Mouse (Mus musculus) forebrain, embryonic 14.5 days (tissue): ENCODE data around the gene Lhfpl2. TPM values are rescaled to one million over a fixed set of nuclear protein-coding genes. Genes with fewer than 3 reads are reported as not detected.

Experiments
- ATAC-seq: fragments of 200-750 bp; cut with Nextera tagmentation; 2 replicates; pipeline ENCODE4 v1.8.0; 2017; ENCODE audit warnings: mild to moderate bottlenecking, moderate library complexity
- DNase-seq: peaks from one replicate; pipeline ENCODE4 v3.0.0-alpha.2; 2015; ENCODE audit warnings: low spot score
- H3K27ac ChIP-seq: fragments of 300-500 bp; sonication (generic); 2 replicates; pipeline ENCODE4 v1.5.1; 2014; ENCODE audit warnings: low read depth, mild to moderate bottlenecking, control low read depth, low read length, moderate library complexity
- H3K27me3 ChIP-seq: fragments of 300-500 bp; sonication (generic); replicated peaks from 2 replicates; pipeline ENCODE4 v1.6.1; 2014; ENCODE audit warnings: low read length, control low read depth, mixed read lengths; ENCODE audit not compliant: control insufficient read depth, insufficient read depth
- H3K36me3 ChIP-seq: fragments of 300-500 bp; sonication (generic); 2 replicates; pipeline ENCODE4 v1.6.1; 2014; ENCODE audit warnings: low read length, control low read depth; ENCODE audit not compliant: control insufficient read depth, insufficient read depth
- H3K4me1 ChIP-seq: fragments of 300-500 bp; sonication (generic); 2 replicates; pipeline ENCODE4 v1.6.1; 2014; ENCODE audit warnings: antibody characterized with exemption, low read length, control low read depth; ENCODE audit not compliant: control insufficient read depth, insufficient read depth
- H3K4me2 ChIP-seq: fragments of 300-500 bp; sonication (generic); 2 replicates; pipeline ENCODE4 v1.6.1; 2014; ENCODE audit warnings: mild to moderate bottlenecking, control low read depth, low read length
- H3K4me3 ChIP-seq: fragments of 300-500 bp; sonication (generic); 2 replicates; pipeline ENCODE4 v1.5.1; 2014; ENCODE audit warnings: low read depth, low read length, control low read depth
- H3K9ac ChIP-seq: fragments of 300-500 bp; sonication (generic); 2 replicates; pipeline ENCODE4 v1.6.1; 2014; ENCODE audit warnings: mild to moderate bottlenecking, low read length, control low read depth, moderate library complexity
- H3K9me3 ChIP-seq: fragments of 300-500 bp; sonication (generic); replicated peaks from 2 replicates; pipeline ENCODE4 v1.6.1; 2016; ENCODE audit warnings: low read length, control low read depth, mixed read lengths; ENCODE audit not compliant: control insufficient read depth
- WGBS: fragments of 180-500 bp; shearing (Covaris S2); extraction: QIAGEN DNeasy Blood & Tissue Kit; methylation state at CpG from one replicate; pipeline ENCODE4 v1.1.7; 2014; 5-methylcytosine and 5-hydroxymethylcytosine counted together
- polyA plus RNA-seq: library from polyadenylated mRNA; unstranded; fragments of >200 nt; fragmentation: Nextera tagmentation; extraction: Ambion mirVana; gene quantifications from 2 replicates; pipeline ENCODE4 v1.2.1, GENCODE M21; 2014

The Lhfpl2 gene
- polyA plus RNA-seq, 1 experiment from 2014 or later, result 9.7 TPM

- Histone ChIP-seq H3K27ac (no peak overlapping the region), H3K4me1 (no peaks in the 10 kb centered on the region), H3K27me3 (no peaks in the 10 kb centered on the region), H3K9me3 (no peaks in the 10 kb centered on the region), H3K36me3 (no peaks in the 10 kb centered on the region), H3K4me3 (no peak overlapping the region), H3K9ac (no peak overlapping the region), H3K4me2 (no peak overlapping the region)
- 77% methylated on average over 7 of the region's 7 CpGs for WGBS
- no peak for ATAC-seq
- DNase-seq, result no peak
These were observed 7.6 kb upstream of the Lhfpl2 start for GRCm38 (mm10) chr13:94050036-94050435.

DNA sequence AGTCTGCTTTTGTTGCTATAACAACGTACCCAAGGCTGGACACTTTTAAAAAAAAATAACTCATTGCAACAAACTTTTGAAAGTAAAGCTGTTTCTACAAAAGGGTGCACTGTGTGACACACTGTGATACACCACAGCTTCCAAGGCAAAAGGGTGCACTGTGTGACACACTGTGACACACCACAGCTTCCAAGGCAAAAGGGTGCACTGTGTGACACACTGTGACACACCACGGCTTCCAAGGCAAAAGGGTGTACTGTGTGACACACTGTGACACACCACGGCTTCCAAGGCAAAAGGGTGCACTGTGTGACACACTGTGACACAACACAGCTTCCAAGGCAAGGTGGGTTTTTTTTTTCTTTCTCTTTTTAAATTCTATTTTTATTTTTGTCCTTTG, 6.8 kb upstream of the Lhfpl2 start:
- no peak for ATAC-seq
- DNase-seq, result no peak
- no peak overlapping the region for H3K9ac ChIP-seq
- 92% methylated on average over 3 of the region's 3 CpGs for WGBS
- H3K27ac ChIP-seq, result no peak overlapping the region
- H3K4me1 ChIP-seq, result no peaks in the 10 kb centered on the region
- H3K4me3 ChIP-seq, result no peak overlapping the region
- no peaks in the 10 kb centered on the region for H3K9me3 ChIP-seq
- H3K4me2 ChIP-seq, result no peak overlapping the region
- no peaks in the 10 kb centered on the region for H3K36me3 ChIP-seq
- no peaks in the 10 kb centered on the region for H3K27me3 ChIP-seq

DNA sequence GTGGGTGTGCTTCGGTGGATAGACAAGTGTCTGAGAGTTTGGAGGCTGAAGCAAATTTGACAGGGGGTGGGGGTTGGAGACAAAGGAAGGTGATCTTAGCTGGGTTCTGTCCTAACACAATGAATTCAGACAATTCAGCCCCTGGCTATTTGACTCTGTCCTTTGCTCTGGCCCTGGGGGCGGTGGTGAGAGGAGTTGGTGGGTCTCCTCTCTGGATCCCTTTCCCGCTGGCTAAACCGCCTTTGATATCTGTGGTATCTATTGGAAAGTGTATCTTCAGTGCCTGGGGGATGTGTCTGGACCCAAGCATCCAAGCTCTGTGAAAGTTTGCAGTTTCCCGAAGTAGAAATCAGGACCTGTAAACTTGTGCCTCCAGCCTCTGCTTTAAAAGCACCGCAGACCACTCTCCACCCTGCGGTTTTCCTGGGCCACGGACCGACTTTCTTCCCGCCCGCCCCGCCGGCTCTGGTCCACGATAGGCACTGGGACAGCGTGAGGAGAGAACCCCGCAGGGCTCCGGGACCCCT, 497 bp upstream of the Lhfpl2 start:
- DNase-seq (no peak), ATAC-seq (peak; percentile 3)
- Histone ChIP-seq H3K27ac (no peak overlapping the region), H3K27me3 (no peaks in the 10 kb centered on the region), H3K9me3 (no peaks in the 10 kb centered on the region), H3K4me2 (peak overlapping the region; percentile 99), H3K4me1 (peaks cover 7% of the 10 kb centered on the region), H3K9ac (peak overlapping the region; percentile 83), H3K36me3 (no peaks in the 10 kb centered on the region), H3K4me3 (peak overlapping the region; percentile 71)
- WGBS, result 2% methylated on average over 17 of the region's 17 CpGs

DNA sequence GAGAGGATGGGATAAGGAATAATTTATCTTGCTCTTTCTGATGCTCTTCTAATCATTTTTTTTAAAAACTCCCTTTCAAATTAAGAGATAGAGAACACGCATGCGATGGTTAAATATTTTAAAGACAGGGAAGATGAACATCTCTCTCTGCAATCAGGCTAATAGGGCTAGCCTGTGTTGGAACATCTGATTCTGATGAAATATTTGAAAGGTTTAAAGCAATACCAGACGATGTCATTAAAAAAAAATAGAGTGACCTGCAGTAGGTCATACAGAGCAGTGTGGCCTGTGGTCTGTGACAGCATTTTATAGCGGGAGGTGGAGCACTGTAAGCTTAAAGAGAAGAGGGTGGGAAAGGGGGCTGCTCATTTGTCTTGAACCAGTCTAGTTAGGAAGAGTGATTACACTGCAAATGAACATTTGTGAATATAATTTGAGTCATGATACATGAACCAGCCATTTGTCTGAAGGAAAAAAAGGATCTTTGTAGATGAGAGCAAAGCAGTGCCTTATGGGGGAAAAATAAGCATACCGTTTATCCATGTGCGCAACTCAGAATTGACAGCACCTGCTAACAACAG, 1.1 kb downstream of the Lhfpl2 start:
- no peak for ATAC-seq
- Histone ChIP-seq H3K9ac (peak overlapping the region; percentile 83; the same call in 1 of the 2 replicates), H3K4me2 (peak overlapping the region; percentile 99), H3K36me3 (no peaks in the 10 kb centered on the region), H3K27me3 (no peaks in the 10 kb centered on the region), H3K4me1 (peaks cover 7% of the 10 kb centered on the region), H3K27ac (no peak overlapping the region), H3K4me3 (peak overlapping the region; percentile 71), H3K9me3 (no peaks in the 10 kb centered on the region)
- no peak for DNase-seq
- WGBS, result 50% methylated on average over 6 of the region's 6 CpGs

DNA sequence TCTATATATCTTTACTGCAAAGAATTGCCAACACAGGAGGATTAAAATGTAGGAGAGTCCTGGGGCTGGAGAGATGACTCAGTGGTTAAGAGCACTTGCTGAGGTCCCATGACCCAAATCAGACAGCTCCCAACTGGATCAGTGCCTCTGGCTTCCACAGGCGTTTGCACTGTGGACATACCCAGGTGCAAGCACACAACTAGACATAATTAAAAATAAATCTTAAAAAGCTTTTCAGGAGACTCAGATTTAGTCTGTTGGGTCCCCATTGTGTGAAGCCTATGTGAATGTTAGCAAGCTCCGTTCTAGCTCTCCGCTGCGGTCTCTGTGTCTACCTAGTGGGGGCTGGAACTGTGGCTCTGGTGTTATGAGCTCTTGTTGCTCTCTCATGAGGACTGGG, 1.8 kb downstream of the Lhfpl2 start:
- no peaks in the 10 kb centered on the region for H3K36me3 ChIP-seq
- no peak overlapping the region for H3K27ac ChIP-seq
- H3K27me3 ChIP-seq, result no peaks in the 10 kb centered on the region
- H3K4me2 ChIP-seq, result no peak overlapping the region
- peaks cover 7% of the 10 kb centered on the region for H3K4me1 ChIP-seq
- H3K9me3 ChIP-seq, result no peaks in the 10 kb centered on the region
- ATAC-seq, result no peak
- H3K9ac ChIP-seq, result no peak overlapping the region
- WGBS, result 86% methylated on average over 4 of the region's 4 CpGs
- no peak for DNase-seq
- H3K4me3 ChIP-seq, result no peak overlapping the region

DNA sequence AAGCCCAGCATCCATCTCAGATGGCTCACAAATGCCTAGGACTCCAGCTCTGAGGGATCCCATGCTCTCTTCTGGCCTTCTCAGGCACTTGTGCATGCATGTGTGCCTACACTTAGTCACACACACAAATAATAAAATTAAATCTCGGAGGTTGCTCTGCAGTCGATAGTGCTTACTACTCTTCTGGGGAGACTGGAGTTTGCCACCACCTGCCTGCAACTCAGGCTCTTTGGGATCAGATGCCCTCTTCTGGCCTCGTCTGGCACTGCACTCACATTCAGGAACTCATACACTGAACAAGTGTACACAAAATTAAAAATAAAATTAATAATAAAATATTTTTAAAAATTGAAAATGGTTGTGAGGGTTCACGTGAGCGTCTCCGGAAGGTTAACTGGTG, 2.2 kb downstream of the Lhfpl2 start:
- Histone ChIP-seq H3K9ac (no peak overlapping the region), H3K9me3 (no peaks in the 10 kb centered on the region), H3K4me1 (peaks cover 7% of the 10 kb centered on the region), H3K4me2 (no peak overlapping the region), H3K36me3 (no peaks in the 10 kb centered on the region), H3K27ac (no peak overlapping the region), H3K27me3 (no peaks in the 10 kb centered on the region), H3K4me3 (no peak overlapping the region)
- DNase-seq (no peak), ATAC-seq (no peak)
- WGBS, result 80% methylated on average over 6 of the region's 6 CpGs

GRCm38 (mm10) chr13:94060461-94060860, 2.9 kb downstream of the Lhfpl2 start:
- Histone ChIP-seq H3K27ac (no peak overlapping the region), H3K4me2 (no peak overlapping the region), H3K9ac (no peak overlapping the region), H3K4me3 (no peak overlapping the region), H3K27me3 (no peaks in the 10 kb centered on the region), H3K36me3 (no peaks in the 10 kb centered on the region), H3K9me3 (no peaks in the 10 kb centered on the region), H3K4me1 (peaks cover 7% of the 10 kb centered on the region)
- ATAC-seq (no peak), DNase-seq (no peak)
- 85% methylated on average over 3 of the region's 3 CpGs for WGBS

DNA sequence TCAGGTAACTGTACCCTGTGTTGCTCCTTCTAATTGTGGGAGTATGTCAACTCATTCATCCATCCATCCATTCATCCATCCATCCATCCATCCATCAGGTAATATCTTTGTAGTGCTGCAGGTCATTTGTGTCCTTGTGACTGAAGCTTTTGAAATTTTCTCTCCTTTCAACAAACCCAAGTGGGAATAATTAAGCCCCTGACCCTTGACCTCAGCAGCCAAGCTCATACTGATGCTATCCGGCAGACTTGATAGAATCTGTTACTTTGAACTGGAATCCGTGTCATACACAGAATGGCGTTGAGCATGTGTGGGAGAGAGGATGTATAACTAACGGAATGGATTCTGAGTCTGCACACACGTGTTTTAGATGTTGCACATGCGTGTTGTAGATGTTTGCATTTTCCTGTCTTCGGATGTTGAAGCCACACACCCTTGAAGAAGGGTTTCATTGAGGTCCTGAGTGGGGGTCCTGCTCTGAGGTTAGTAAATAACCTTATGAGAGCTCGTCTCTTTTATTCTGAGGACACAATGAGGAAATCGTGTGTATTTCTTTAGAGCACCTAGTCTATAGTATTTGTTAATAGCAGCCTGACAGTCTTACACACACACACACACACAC, 3.8 kb downstream of the Lhfpl2 start:
- no peaks in the 10 kb centered on the region for H3K27me3 ChIP-seq
- no peak overlapping the region for H3K4me2 ChIP-seq
- no peak overlapping the region for H3K4me3 ChIP-seq
- no peak overlapping the region for H3K27ac ChIP-seq
- no peak overlapping the region for H3K9ac ChIP-seq
- H3K9me3 ChIP-seq, result no peaks in the 10 kb centered on the region
- DNase-seq, result no peak
- WGBS, result 66% methylated on average over 9 of the region's 9 CpGs
- peaks cover 7% of the 10 kb centered on the region for H3K4me1 ChIP-seq
- ATAC-seq, result no peak
- H3K36me3 ChIP-seq, result no peaks in the 10 kb centered on the region

DNA sequence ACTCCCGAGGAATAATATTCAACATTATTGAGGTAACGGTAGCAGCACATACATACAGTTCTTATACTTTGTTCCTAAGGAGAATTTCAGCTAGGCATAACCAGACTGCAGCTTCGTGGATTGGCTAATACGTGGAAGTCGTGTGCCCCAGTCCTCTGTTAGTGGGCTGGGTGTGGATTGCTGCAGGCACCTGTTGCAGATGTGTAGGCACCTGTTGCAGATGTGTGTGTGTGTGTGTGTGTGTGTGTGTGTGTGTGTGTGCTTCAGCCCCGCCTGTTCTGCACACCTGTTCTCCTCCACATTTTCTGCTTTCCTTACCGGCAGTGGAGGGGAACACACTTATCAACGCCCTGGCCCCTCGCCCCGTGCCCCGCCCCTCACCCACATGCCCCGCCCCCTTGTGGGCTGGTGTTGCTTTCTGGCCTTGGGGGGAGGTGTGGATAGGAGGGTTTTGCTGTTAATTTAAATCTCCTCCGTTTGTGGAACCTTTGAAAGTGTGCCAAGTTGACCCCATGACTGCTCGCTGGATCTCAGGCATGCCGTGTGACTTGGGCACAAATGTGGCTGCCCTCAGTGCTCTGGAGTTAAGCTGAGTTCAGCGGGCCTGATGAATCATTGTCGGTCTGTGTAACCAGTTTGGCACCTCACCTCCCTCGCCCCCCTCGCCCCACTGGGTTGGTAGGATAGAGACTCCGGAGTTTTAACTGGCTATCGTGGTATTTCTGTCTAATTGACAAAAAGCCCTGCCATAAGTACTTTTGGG, 4.9 kb downstream of the Lhfpl2 start:
- Histone ChIP-seq H3K9ac (no peak overlapping the region), H3K36me3 (no peaks in the 10 kb centered on the region), H3K9me3 (no peaks in the 10 kb centered on the region), H3K4me1 (peaks cover 7% of the 10 kb centered on the region), H3K27ac (no peak overlapping the region), H3K27me3 (no peaks in the 10 kb centered on the region), H3K4me2 (0 out of 2 replicates have a peak overlapping the region, but pooled peaks have one; percentile 2), H3K4me3 (no peak overlapping the region)
- 16% methylated on average over 21 of the region's 21 CpGs for WGBS
- DNase-seq (peak; percentile 55), ATAC-seq (no peak)
